Mouse (Mus musculus) CH12.LX (cell line): Measurements from ENCODE around the gene Siae. TPM values are rescaled to one million over a fixed set of nuclear protein-coding genes. Genes with fewer than 3 reads are reported as not detected.

ENCODE experiments used
- DNase-seq: peaks from one replicate; pipeline ENCODE4 v3.0.0-alpha.2; 2013; ENCODE audit errors: extremely low read depth
- H3K27ac ChIP-seq: 2 replicates; pipeline ENCODE4 v1.5.1; 2012; ENCODE audit warnings: low read depth, mild to moderate bottlenecking, control low read depth, moderate library complexity; ENCODE audit not compliant: insufficient read depth
- H3K27me3 ChIP-seq: replicated peaks from 2 replicates; pipeline ENCODE3; 2012; ENCODE audit warnings: inconsistent platforms
- H3K36me3 ChIP-seq, 2 experiments: replicated peaks in 1 of 2; 2 replicates each; pipeline versions ENCODE3 to v1.6.1; 2012; ENCODE audit warnings: inconsistent platforms in 1 of 2, low read length in 1 of 2, mild to moderate bottlenecking in 1 of 2, mixed read lengths in 1 of 2, moderate library complexity in 1 of 2; ENCODE audit not compliant: control insufficient read depth in 1 of 2, insufficient read depth in 1 of 2
- H3K4me1 ChIP-seq, 2 experiments: 2 replicates each; pipeline ENCODE4 v1.6.1; 2012; ENCODE audit warnings: inconsistent platforms in 1 of 2, moderate library complexity in 1 of 2; ENCODE audit not compliant: insufficient read depth in 2 of 2, control insufficient read depth in 1 of 2
- H3K4me2 ChIP-seq: 2 replicates; pipeline ENCODE4 v1.6.1; 2012; ENCODE audit warnings: low read depth, mild to moderate bottlenecking, control low read depth; ENCODE audit not compliant: poor library complexity, insufficient read depth, severe bottlenecking
- H3K4me3 ChIP-seq, 3 experiments: fragments of 150-350 bp in 1 of 3; sonication (generic) in 1 of 3; replicated peaks in 1 of 3; 2 replicates each; pipeline versions ENCODE3 to v1.5.1; 2011 to 2012; ENCODE audit warnings: low read depth in 2 of 3, low read length in 2 of 3, mild to moderate bottlenecking in 2 of 3, moderate library complexity in 2 of 3, control low read depth in 1 of 3, improper control_type of control experiment in 1 of 3, inconsistent platforms in 1 of 3, mixed read lengths in 1 of 3; ENCODE audit not compliant: poor library complexity in 1 of 3
- H3K79me2 ChIP-seq: replicated peaks from 2 replicates; pipeline ENCODE4 v1.6.1; 2012; ENCODE audit warnings: mild to moderate bottlenecking, moderate library complexity; ENCODE audit not compliant: control insufficient read depth, poor library complexity, insufficient read depth, severe bottlenecking; ENCODE audit errors: extremely low read depth
- H3K9ac ChIP-seq: 2 replicates; pipeline ENCODE4 v1.6.1; 2012; ENCODE audit warnings: low read depth, mild to moderate bottlenecking, control low read depth, moderate library complexity; ENCODE audit not compliant: insufficient read depth
- H3K9me3 ChIP-seq: replicated peaks from 2 replicates; pipeline ENCODE3; 2012; ENCODE audit warnings: low read length, inconsistent platforms, mixed read lengths
- CHD2 ChIP-seq: IDR thresholded peaks from 2 replicates; pipeline ENCODE4 v1.6.1; 2011; ENCODE audit warnings: low read length, improper control_type of control experiment
- CTCF ChIP-seq, 2 experiments: IDR thresholded peaks in 1 of 2; conservative IDR thresholded peaks in 1 of 2; 2 replicates each; pipeline ENCODE4 v1.5.1; 2011 to 2012; ENCODE audit warnings: low read depth in 2 of 2, low read length in 2 of 2, improper control_type of control experiment in 1 of 2, inconsistent platforms in 1 of 2, mild to moderate bottlenecking in 1 of 2, moderate library complexity in 1 of 2
- E2F4 ChIP-seq: IDR thresholded peaks from 2 replicates; pipeline ENCODE4 v1.6.1; 2011; ENCODE audit warnings: low read depth, low read length, improper control_type of control experiment; ENCODE audit not compliant: insufficient replicate concordance
- ELF1 ChIP-seq: IDR thresholded peaks from 2 replicates; pipeline ENCODE4 v1.6.1; 2014; ENCODE audit warnings: low read depth, mild to moderate bottlenecking, inconsistent platforms, low read length, improper control_type of control experiment
- GABPA ChIP-seq: IDR thresholded peaks from 2 replicates; pipeline ENCODE4 v1.6.1; 2012; ENCODE audit warnings: low read depth, low read length, improper control_type of control experiment, inconsistent platforms; ENCODE audit not compliant: insufficient replicate concordance
- IRF4 ChIP-seq: IDR thresholded peaks from 2 replicates; pipeline ENCODE4 v1.6.1; 2014; ENCODE audit warnings: low read depth, mild to moderate bottlenecking, inconsistent platforms, low read length, improper control_type of control experiment
- JUND ChIP-seq: conservative IDR thresholded peaks from 2 replicates; pipeline ENCODE4 v1.6.1; 2011; ENCODE audit warnings: low read depth, low read length, improper control_type of control experiment
- MAZ ChIP-seq: IDR thresholded peaks from 2 replicates; pipeline ENCODE4 v1.6.1; 2012; ENCODE audit warnings: low read depth, mild to moderate bottlenecking, inconsistent platforms, low read length, improper control_type of control experiment, moderate library complexity
- MYC ChIP-seq: IDR thresholded peaks from 2 replicates; pipeline ENCODE4 v1.6.1; 2011; ENCODE audit warnings: low read depth, mild to moderate bottlenecking, improper control_type of control experiment, low read length
- NELFE ChIP-seq: IDR thresholded peaks from 2 replicates; pipeline ENCODE4 v1.6.1; 2011; ENCODE audit warnings: low read depth, low read length, improper control_type of control experiment
- PAX5 ChIP-seq: IDR thresholded peaks from 2 replicates; pipeline ENCODE4 v1.6.1; 2012; ENCODE audit warnings: low read length, inconsistent platforms, mixed read lengths
- POLR2AphosphoS2 ChIP-seq: IDR thresholded peaks from 2 replicates; pipeline ENCODE4 v1.6.1; 2011; ENCODE audit warnings: low read depth, low read length, improper control_type of control experiment
- RAD21 ChIP-seq: IDR thresholded peaks from 2 replicates; pipeline ENCODE4 v1.6.1; 2011; ENCODE audit warnings: low read depth, mild to moderate bottlenecking, low read length, improper control_type of control experiment, moderate library complexity
- RCOR1 ChIP-seq: conservative IDR thresholded peaks from 2 replicates; pipeline ENCODE4 v1.6.1; 2012; ENCODE audit warnings: low read depth, mild to moderate bottlenecking, inconsistent platforms, low read length, improper control_type of control experiment
- SIN3A ChIP-seq: IDR thresholded peaks from 2 replicates; pipeline ENCODE4 v1.6.1; 2012; ENCODE audit warnings: low read length, improper control_type of control experiment, inconsistent platforms
- SMC3 ChIP-seq: IDR thresholded peaks from 2 replicates; pipeline ENCODE4 v1.6.1; 2011; ENCODE audit warnings: low read depth, low read length, improper control_type of control experiment
- TBP ChIP-seq: conservative IDR thresholded peaks from 2 replicates; pipeline ENCODE4 v1.6.1; 2011; ENCODE audit warnings: low read depth, low read length, improper control_type of control experiment
- UBTF ChIP-seq: IDR thresholded peaks from 2 replicates; pipeline ENCODE4 v1.6.1; 2012; ENCODE audit warnings: low read depth, mild to moderate bottlenecking, inconsistent platforms, low read length, improper control_type of control experiment, moderate library complexity
- USF1 ChIP-seq: IDR thresholded peaks from 2 replicates; pipeline ENCODE4 v1.6.1; 2014; ENCODE audit warnings: low read depth, mild to moderate bottlenecking, inconsistent platforms, low read length, improper control_type of control experiment
- USF2 ChIP-seq: conservative IDR thresholded peaks from 2 replicates; pipeline ENCODE4 v1.6.1; 2011; ENCODE audit warnings: low read depth, low read length, improper control_type of control experiment
- ZC3H11A ChIP-seq: IDR thresholded peaks from 2 replicates; pipeline ENCODE4 v1.6.1; 2012; ENCODE audit warnings: low read depth, mild to moderate bottlenecking, inconsistent platforms, low read length, improper control_type of control experiment
- ZKSCAN1 ChIP-seq: IDR thresholded peaks from 2 replicates; pipeline ENCODE4 v1.6.1; 2012; ENCODE audit warnings: low read depth, inconsistent platforms, low read length, improper control_type of control experiment, borderline replicate concordance
- ZMIZ1 ChIP-seq: IDR thresholded peaks from 2 replicates; pipeline ENCODE4 v1.6.1; 2012; ENCODE audit warnings: low read depth, mild to moderate bottlenecking, inconsistent platforms, low read length, improper control_type of control experiment
- dilution Hi-C: fragments of 300-500 bp; cut with MboI; formaldehyde crosslinking; loops from 2 replicates; pipeline ENCODE4 v1.14.3; 2020; ENCODE audit warnings: low sequenced_read_pairs; ENCODE audit not compliant: extremely low pct_unique_long_range_greater_than_20kb, extremely low pct_ligation_motif_present
- in situ Hi-C: fragments of 300-500 bp; cut with MboI; formaldehyde crosslinking; loops from 3 replicates; pipeline ENCODE4 v1.14.3; 2019; ENCODE audit warnings: low sequenced_read_pairs, low pct_ligation_motif_present, low pct_unique_long_range_greater_than_20kb, mixed read lengths
- polyA plus RNA-seq: library from polyadenylated mRNA; unstranded; fragments of >175 nt; gene quantifications from 2 replicates; pipeline ENCODE4 v1.2.1, GENCODE M21; 2012; ENCODE audit warnings: low read depth; ENCODE audit not compliant: insufficient read length
- total RNA-seq, 2 experiments: library from RNA; depleted of rRNA; stranded (reverse); fragments of 300-350 nt in 1 of 2; fragments of >200 nt in 1 of 2; gene quantifications; 2 replicates each; pipeline ENCODE4 v1.2.3; 2012 to 2014

Siae gene
- total and polyA plus RNA-seq, 3 experiments = 6.2 to 8.6 (median 7.9) TPM

GRCm38 (mm10) chr9:37656931-37657481, 101.5 kb downstream of the Siae start, which contains the start of gene Tbrg1 (continued):
- no peak for TF ChIP-seq ZMIZ1
- TF ChIP-seq ZKSCAN1 = no peak
- no peak for TF ChIP-seq E2F4
- no peak for TF ChIP-seq USF2
- TF ChIP-seq UBTF = no peak
- no peak for TF ChIP-seq MAZ
- TF ChIP-seq RCOR1 = no peak
- TF ChIP-seq POLR2AphosphoS2 = no peak
- peak; percentile 91 for TF ChIP-seq ELF1
- TF ChIP-seq IRF4 = 0 out of 2 replicates have a peak, but pooled peaks have one; percentile 27
- TF ChIP-seq GABPA = no peak
- TF ChIP-seq SMC3 = no peak

GRCm38 (mm10) chr9:37659413-37659812, 103.9 kb downstream of the Siae start:
- in situ Hi-C loops = no loop called here
- Histone ChIP-seq H3K27ac (no peak overlapping the region), H3K27me3 (no peaks in the 10 kb centered on the region), H3K36me3 (peaks cover under 1 to 6% of the 10 kb centered on the region in 2 experiments), H3K4me3 (no peak overlapping the region), H3K79me2 (peaks cover 13% of the 10 kb centered on the region; the same call in 1 of the 2 replicates), H3K4me2 (no peak overlapping the region), H3K9me3 (no peaks in the 10 kb centered on the region), H3K4me1 (peaks cover 0 to 8% of the 10 kb centered on the region in 2 experiments; a peak in 2 of 4 replicates)
- DNase-seq = no peak
- TF ChIP-seq PAX5 (no peak), POLR2AphosphoS2 (no peak), NELFE (no peak), SIN3A (no peak), CHD2 (no peak), RAD21 (no peak), JUND (no peak), MYC (no peak), UBTF (no peak), USF2 (no peak), ZKSCAN1 (no peak), TBP (no peak), RCOR1 (no peak), SMC3 (no peak), ZC3H11A (no peak), CTCF (conservative IDR thresholded peaks at IDR 0.05 in 1 of 2, IDR thresholded peaks at IDR 0.05 in 1 of 2; ENCODE audit: low read depth in 2 of 2, low read length in 2 of 2) (no peak), USF1 (no peak)
- TF ChIP-seq, all 38 proteins: peak for 0
- dilution Hi-C loops = no loop called here
- no peak overlapping the region for H3K9ac ChIP-seq
